Mouse (Mus musculus) c-Kit-positive CD71-positive TER-119-negative erythroid progenitor cells, embryonic 14.5 days (primary cell): ENCODE results near the gene Rad23a.

ENCODE experiments used
- DNase-seq: peaks from one replicate; pipeline ENCODE4 v3.0.0-alpha.2; 2013; ENCODE audit warnings: low read depth

Rad23a gene

GRCm38 (mm10) chr8:84840248-84840999 lies at the start of gene Rad23a:
Gene Rad23a (minus strand): TSS chr8:84840665.
- DNase-seq = peak; percentile 94

- no peak for DNase-seq
Measured at GRCm38 (mm10) chr8:84889141-84889540, 48.7 kb upstream of the Rad23a start.

- no peak for DNase-seq
Measured at GRCm38 (mm10) chr8:84888280-84888679, 47.8 kb upstream of the Rad23a start.

- no peak for DNase-seq
Measured at GRCm38 (mm10) chr8:84884728-84885127, 44.3 kb upstream of the Rad23a start.

- DNase-seq = no peak
Measured at GRCm38 (mm10) chr8:84878915-84879314, 38.5 kb upstream of the Rad23a start.

- DNase-seq = no peak
Measured at GRCm38 (mm10) chr8:84877297-84878035, 37.0 kb upstream of the Rad23a start.

GRCm38 (mm10) chr8:84874339-84874738 lies 33.9 kb upstream of the Rad23a start:
- no peak for DNase-seq

- no peak for DNase-seq
Measured at GRCm38 (mm10) chr8:84873016-84873415, 32.6 kb upstream of the Rad23a start.

GRCm38 (mm10) chr8:84872309-84872965 lies 32.0 kb upstream of the Rad23a start:
- DNase-seq = no peak

GRCm38 (mm10) chr8:84871376-84872308 lies 31.2 kb upstream of the Rad23a start, which contains the start of gene Syce2:
Gene Syce2 (plus strand): TSS chr8:84872111.
- DNase-seq = peak; percentile 68

GRCm38 (mm10) chr8:84856864-84857441 lies 16.5 kb upstream of the Rad23a start, which contains the start of gene Farsa:
Gene Farsa (plus strand): TSS chr8:84856989.
- peak; percentile 93 for DNase-seq

- no peak for DNase-seq
Measured at GRCm38 (mm10) chr8:84856434-84856833, 16.0 kb upstream of the Rad23a start.

- no peak for DNase-seq
Measured at GRCm38 (mm10) chr8:84847684-84848435, 7.4 kb upstream of the Rad23a start.

- peak; percentile 100 for DNase-seq
Measured at GRCm38 (mm10) chr8:84846722-84847572, 6.5 kb upstream of the Rad23a start, which contains the start of gene Calr. Gene Calr (minus strand): TSS chr8:84846934.

- DNase-seq = no peak
Measured at GRCm38 (mm10) chr8:84846094-84846721, 5.7 kb upstream of the Rad23a start.

GRCm38 (mm10) chr8:84845355-84846093 lies 5.1 kb upstream of the Rad23a start:
- DNase-seq = no peak

- no peak for DNase-seq
Measured at GRCm38 (mm10) chr8:84844397-84845070, 4.1 kb upstream of the Rad23a start.

- DNase-seq = no peak
Measured at GRCm38 (mm10) chr8:84841514-84841913, 1.0 kb upstream of the Rad23a start.
